Mouse (Mus musculus) kidney, adult 2 months (tissue): Measurements from ENCODE around the gene Mast4.

Experiments used
- CTCF ChIP-seq: fragments of 200-500 bp; conservative IDR thresholded peaks from 2 replicates; pipeline ENCODE4 v1.5.1; 2011; ENCODE audit warnings: low read depth, mild to moderate bottlenecking, control low read depth, low read length, moderate library complexity, mixed read lengths; ENCODE audit not compliant: insufficient read depth, insufficient read length
- POLR2A ChIP-seq: fragments of 200-500 bp; IDR thresholded peaks from one replicate; pipeline ENCODE4 v1.6.1; 2011; ENCODE audit warnings: low read depth, low read length, control low read depth

GRCm38 (mm10) chr13:102744481-102745269 lies 589.6 kb downstream of the Mast4 start:
- TF ChIP-seq CTCF (peak; percentile 84), POLR2A (no peak)
